Mouse (Mus musculus) natural killer cell, adult 2 months (primary cell): Measurements from ENCODE around the gene Hist1h2bj.
A peak's percentile ranks its signal among the peaks of the same experiment; 100 is the strongest.
"Not testable (repeated sequence)": the region's sequence is repeated elsewhere in the genome, so short reads cannot be mapped to it uniquely, and the experiment has no call there.

Experiments used
- DNase-seq, 2 experiments: peaks; one replicate each; pipeline ENCODE4 v3.0.0; 2022; ENCODE audit warnings: low spot score in 2 of 2

Gene Hist1h2bj

DNA sequence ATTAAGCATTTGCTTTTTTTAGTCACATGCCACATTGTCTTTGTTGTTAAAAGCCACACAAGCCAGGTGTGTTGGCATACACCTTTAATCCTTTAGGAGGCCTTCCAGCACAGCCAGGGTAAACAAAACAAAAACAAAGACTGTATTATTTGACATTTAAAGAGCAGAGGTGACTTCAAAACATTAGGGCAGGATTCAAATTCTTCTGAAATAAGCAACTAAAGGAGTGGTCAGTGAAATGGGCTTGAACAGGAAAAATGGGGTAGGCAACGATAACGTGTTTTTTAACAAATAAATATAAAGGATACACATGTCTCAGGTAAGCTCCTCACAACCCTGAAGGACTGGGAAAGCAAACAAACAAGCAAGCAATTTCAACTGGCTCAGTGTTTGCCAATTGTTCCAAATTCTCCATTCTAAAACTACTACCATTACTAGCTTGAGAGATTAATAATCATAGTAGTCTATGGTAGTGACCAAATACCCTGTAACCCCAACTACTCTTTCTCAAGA, 3.0 kb upstream of the Hist1h2bj start:
- DNase-seq, result no peak

DNA sequence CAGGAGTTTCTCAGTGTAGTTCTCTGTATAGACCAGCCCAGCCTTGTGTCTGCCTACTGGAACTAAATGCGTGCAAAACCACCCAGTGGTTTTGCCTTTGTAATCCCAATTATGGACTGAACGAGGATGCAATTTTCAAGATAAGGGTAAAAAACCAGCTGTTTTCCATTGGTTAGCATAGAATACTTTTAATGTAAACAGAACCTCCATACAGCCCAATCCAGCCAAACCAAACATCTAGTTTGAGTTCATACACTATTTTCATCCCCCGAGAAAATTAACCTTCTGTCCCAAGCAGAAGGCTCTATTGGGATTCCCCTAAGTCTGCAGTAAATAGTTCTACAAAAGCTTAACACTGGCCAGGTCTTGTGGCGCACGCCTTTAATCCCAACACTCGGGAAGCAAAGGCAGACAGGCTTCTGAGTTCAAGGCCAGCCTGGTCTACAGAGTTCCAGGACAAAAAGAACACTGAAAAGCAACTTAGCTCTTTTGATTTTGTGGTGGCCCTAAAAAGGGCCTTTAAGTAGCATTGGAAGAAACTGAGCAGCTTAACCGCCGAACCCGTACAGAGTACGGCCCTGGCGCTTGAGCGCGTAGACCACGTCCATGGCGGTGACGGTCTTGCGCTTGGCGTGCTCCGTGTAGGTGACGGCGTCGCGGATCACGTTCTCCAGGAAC, 2.4 kb upstream of the Hist1h2bj start:
- DNase-seq, result no peak

DNA sequence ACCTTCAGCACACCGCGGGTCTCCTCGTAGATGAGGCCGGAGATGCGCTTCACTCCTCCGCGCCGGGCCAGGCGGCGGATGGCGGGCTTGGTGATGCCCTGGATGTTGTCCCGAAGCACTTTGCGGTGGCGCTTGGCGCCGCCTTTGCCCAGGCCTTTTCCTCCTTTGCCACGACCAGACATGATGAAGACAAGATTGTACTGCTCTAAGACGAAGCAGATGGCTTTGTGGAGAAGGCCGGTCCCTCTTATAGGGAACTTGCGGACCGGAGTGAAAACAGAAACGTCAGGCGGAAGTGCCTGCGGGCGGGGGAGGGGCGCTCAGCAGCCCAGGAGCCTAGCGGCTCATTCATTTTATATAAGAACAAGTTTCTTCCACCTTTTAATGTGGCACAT, 1.9 kb upstream of the Hist1h2bj start, which contains the start of gene Hist1h4i:
TSS of gene Hist1h4i (minus strand) at position 221 of the 395 bp plus-strand sequence.
- peak; percentile 91 to 95 for DNase-seq

DNA sequence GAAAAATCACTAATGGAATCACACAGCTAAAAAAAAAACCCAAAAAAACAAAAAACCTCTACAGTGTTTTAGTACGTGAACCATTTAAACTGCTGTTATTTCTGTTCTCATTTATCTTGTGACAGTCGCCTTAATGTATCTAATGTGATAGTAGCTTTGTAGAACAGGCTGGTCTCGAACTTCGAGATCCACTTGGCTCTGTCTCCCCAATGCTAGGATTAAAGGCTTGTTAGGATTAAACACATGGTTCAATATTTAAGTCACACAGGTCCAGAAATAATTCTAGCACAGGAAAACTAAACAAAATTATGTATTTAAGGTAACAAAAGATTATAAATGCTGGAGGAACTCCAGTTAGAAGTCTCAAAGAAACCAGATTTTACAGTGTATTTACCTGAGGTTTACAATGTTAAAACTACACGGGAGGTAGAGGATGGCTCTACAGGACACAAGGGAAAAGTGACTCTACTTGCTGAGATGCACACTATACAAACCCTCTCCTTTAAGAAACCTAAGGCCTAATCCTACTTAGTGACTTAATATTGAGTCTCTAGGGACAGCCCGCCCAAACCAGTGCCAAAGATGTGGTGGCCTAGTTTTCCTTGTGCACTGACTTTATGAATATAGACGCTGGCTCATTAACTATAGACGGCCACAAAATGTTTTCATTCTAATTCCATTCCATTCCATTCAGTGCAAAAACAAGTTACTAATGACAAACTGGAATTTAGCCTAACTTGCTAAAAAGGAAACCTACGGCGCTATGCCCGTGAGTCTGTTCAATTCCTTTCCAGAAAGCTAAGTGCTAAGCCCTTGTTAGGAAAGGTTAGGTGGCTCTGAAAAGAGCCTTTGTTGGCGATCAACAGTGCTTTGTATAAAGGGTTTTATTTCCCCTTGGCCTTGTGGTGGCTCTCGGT, 1.1 kb upstream of the Hist1h2bj start:
- no peak for DNase-seq

DNA sequence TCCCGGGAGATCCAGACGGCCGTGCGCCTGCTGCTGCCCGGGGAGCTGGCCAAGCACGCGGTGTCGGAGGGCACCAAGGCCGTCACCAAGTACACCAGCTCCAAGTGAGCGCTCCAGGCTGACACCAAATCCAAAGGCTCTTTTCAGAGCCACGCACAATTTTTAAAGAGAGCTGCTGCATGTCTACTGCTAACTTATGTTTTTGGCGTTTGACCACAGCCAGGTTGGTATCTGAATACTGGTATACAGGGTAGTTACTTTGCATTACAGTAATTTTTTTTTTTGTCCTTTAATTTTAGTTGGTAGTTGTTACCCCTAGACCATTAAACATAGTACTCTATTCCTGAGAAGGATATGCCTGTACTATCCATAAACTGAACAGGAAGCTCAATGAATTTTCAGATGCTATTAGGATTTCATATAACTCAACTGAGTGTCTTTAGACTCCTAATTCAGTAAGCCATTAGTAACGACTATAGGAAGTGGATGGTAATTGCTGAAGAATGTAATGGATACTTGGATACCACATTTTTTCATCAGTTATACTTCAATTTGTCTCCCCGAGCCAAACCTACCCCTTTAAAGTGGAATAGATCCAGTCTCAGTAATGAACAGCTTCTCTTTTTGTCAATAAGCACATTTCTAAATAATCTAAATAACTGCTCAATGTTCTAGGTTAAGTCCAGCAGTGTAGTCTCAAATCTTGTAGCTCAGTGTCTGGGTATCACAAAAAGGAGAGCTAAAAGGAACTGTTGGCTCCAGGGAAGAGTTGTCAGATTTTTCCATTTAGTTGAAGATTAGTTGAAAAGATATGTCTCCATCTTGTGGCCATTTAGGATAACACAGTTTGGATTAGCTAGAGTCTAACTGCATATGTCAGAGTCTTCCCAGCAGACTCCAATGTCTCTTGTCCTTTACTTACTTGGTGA, 753 bp downstream of the Hist1h2bj start:
- no peak for DNase-seq

DNA sequence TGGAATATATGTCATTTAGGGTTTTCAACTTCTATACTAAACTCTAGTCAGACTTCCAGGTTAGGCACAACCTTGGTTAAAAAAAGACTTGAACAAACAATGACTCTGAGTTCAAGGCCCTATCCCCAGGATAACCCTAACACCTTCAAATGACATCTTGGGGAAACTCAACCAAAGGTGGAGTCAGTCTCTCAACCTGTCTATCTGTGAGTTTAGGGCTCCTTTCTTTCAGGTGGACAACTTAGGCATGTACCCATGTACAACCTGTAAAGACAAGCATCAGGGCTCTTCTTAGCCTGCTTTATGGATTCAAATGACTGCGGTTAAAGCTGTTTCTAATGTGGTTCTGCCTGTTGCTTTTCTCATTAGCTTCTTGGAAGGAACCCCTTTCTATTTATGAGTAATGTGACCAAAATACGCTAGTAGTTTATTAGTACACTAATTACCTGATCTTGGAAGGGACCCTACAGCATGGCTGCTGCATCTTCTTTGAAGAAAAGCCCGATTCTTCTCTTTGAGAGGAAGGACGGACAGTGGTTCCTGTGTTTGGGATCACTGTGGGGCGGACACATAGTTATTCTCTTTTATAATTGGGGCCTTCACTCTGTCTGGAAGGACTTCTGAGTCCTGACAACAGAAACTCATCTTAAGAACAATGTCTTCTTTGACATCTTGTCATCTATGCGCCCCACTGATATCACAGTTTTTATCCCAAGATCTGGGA, 1.6 kb downstream of the Hist1h2bj start:
- DNase-seq, result no peak

DNA sequence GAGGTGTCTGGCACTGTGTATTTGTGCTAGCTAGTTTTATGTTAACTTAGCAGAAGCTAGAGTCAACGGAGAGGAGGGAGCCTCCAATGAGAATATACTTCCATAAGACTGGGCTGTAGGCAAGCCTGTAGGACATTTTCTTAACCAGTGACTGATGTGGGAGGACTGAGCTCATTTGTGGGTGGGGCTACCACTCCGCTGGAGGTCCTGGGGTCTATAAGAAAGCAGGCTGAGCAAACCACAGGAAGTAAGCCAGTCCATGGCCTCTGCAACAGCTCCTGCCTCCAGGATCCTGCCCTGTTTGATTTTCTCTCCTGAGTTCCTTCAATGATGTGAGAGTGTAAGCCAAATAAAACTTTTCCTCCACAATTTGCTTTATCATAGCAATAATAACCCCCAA, 2.3 kb downstream of the Hist1h2bj start:
- no peak for DNase-seq

DNA sequence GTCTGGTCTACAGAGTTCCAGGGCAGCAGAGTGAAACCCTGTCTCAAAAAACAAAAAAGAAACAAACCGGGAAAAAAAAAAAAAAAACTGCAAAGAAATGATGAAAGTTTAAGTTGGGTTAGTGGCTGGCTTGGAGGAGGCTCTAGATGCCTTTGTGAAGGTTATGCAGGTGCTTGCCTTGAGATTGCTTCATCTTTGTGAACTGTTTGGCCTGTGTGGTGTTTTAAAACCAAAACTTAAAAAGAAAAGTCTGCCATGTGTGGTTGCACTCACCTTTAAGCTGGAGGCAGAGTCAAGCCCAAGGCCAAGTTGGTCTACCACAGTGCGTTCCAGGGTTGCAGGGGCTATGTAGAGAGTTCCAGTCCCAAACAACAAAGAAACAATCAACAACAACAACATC, 6.0 kb downstream of the Hist1h2bj start:
- DNase-seq, result no peak

DNA sequence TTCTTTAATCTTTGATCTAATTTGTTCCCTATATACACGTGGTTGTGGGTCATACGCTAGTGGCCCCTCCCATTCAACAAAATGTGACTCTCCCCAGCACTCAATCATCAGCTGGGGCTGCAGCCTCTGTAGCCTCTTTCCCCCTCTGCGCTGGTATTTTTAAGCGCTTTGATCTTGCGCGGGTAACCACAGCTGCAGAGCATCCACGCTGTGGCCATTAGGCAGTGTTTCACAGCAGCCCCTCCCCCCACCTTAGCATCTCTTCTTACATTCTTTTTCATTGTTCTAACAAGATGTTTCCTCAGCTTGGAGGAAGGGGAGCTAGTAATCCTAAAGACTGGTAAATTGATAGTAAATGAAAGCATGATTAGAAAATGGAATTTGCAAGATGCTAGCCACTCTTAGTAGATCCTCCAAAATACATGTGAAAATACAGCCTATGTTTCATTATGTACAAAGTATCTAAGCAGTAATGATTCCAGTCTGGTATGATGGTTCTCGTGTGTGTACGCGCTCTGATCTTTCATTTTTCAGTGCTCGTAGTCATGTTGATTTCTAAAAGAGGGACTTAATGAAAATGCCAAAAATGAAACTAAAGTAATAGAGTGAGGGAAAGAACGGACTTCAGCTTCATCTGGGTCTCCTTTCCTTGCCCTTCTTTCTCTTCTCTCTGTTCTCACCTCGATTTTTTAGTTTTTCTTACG, 6.9 kb downstream of the Hist1h2bj start:
- DNase-seq, result peak; percentile 66

DNA sequence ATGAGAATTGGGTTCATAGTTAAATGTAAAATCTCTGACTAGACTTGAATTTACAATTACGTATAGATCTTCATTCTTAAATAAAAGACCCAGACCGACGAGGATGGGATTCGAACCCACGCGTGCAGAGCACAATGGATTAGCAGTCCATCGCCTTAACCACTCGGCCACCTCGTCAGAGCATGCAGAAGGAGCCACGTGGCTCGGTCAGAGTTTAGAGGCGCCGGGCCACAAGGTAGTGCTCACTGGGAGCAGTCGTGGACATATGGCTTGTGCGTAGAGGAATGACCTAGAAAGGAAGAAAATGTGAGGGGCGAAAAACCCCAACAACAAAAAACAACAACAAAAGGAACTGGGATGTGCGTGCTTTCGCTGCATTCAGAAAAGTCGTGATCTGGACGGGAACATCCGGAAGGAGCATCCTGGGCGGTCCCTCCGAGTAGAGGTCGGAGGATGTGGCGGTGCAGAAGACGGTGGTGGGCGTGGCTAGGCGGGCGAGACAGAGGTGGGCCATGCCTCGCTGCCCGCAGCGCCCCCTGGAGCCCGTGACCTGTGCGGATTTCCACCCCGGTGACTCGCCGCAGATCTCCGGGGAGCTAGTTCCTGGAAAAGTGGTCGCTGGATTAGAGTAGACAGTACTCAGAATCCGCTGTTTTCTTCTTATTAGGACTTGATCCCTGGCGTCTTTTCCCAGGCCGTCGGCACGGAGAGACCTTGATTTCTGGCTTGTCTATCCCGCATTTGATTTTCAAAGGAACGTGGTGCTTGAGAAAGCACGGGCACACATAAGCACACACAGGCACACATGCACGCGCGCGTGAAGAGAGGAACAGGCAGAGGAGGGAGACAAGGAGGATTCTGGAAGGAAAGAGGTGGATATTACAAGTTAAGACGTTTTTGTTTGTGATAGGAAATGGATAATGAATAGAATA, 7.8 kb downstream of the Hist1h2bj start:
- peak; percentile 82 to 91 for DNase-seq

DNA sequence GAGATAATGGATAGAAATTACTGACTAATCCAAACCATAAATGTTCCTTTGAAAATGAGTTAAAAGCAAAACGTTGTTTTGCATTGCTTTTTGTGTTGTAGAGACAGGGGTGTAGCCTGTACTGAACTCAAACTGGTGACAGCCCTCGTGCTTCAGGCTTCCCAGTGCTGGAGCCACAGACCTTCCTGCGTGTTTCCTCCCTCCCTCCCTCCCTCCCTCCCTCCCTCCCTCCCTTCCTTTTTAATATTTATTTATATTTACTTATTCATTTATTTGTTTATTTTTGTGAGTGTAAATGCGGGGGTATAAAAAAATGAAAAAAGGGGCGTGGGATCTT, 8.5 kb downstream of the Hist1h2bj start:
- no peak for DNase-seq

DNA sequence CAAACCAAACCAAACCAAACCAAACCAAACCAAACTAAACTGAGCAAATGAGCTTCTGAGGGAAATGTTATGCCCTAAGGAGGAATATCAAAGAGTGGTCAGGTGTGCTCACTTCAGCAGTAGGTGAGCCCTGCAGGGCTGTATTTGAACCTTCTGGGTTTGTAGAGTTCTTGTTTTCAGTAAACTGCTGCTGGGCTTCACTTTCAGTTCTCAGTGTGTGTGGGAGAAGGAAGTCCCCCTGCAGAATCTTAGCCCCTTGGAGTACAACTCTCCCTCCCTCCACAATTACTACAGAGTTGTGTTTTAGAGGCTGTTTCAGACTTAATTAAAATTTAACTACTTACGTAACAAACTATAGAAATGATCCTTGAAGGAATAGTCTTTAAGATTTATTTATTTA, 10.7 kb downstream of the Hist1h2bj start:
- no peak for DNase-seq

DNA sequence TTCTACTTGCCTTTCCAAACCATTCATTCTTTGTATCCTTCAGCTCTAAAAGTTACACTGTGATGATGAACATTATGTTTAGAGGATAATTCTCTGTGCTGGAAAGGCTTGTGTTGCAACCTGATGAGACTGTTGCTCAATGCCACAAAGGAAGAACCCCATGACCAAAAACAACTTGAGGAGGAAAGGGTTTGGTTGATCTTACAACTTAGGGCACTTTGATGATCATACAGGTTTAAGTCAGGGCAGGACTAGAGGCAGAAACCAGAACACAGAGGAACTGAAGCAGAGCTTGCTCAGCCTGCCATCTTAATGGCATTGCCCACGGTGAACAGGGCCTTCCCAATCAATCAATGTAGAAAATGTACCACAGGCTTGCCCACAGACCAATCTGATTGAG, 18.4 kb downstream of the Hist1h2bj start:
- DNase-seq, result no peak

DNA sequence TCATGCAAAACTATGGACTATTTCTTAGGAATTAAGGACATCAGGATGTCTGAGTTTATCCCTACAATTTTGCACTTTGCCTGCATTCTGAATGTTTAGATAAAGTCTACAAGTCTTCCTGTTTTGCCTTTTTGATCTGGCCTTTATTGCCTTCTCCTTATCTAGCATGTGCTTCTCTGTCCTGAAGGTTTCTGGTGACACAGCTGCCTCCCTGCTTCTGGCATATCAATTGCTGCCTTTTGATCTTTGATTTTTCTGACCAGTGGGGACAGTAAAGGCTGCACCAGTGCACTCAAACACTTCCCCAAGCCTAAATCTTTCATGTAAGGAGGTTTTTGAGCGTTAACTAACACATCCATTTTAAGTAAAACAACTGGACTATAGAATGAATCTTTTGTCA, 20.5 kb downstream of the Hist1h2bj start:
- DNase-seq, result no peak

DNA sequence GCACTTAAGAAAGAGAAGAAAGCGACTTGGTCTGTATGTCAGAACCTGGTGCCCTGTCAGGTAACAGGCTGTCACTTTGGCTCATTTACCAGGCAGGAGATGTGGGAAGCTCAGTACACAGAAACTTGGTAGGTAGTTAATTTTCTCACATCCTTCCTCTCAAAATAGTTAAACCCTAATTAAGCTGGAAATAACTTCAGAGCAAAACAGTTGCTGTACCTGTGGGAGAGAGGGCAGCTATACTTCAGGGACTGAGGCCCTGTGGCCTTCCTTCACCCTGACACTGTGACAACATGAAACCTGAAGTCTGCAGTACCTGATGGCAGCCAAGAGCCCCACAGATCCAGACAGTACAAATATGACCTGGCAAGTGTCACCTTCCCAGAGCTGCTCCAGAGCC, 41.1 kb downstream of the Hist1h2bj start, which contains the start of gene Vmn1r188:
TSS of gene Vmn1r188 (plus strand) at position 301 of the 400 bp plus-strand sequence.
- DNase-seq, result not testable (repeated sequence)
